Mouse (Mus musculus) spleen, adult 2 months (tissue): ENCODE results near the gene Nckipsd.

Experiments used
- CTCF ChIP-seq: fragments of 200-500 bp; IDR thresholded peaks from 2 replicates; pipeline ENCODE4 v1.5.1; 2011; ENCODE audit warnings: mild to moderate bottlenecking, inconsistent platforms; ENCODE audit not compliant: insufficient read depth, insufficient read length, insufficient replicate concordance; ENCODE audit errors: extremely low read depth
- POLR2A ChIP-seq: fragments of 200-500 bp; IDR thresholded peaks from 2 replicates; pipeline ENCODE4 v1.6.1; 2011; ENCODE audit warnings: low read depth, low read length, inconsistent platforms

GRCm38 (mm10) chr9:108795281-108795680, 12.9 kb upstream of the Nckipsd start:
- no peak for TF ChIP-seq CTCF
- TF ChIP-seq POLR2A: no peak
